In the genomic region with DNA sequence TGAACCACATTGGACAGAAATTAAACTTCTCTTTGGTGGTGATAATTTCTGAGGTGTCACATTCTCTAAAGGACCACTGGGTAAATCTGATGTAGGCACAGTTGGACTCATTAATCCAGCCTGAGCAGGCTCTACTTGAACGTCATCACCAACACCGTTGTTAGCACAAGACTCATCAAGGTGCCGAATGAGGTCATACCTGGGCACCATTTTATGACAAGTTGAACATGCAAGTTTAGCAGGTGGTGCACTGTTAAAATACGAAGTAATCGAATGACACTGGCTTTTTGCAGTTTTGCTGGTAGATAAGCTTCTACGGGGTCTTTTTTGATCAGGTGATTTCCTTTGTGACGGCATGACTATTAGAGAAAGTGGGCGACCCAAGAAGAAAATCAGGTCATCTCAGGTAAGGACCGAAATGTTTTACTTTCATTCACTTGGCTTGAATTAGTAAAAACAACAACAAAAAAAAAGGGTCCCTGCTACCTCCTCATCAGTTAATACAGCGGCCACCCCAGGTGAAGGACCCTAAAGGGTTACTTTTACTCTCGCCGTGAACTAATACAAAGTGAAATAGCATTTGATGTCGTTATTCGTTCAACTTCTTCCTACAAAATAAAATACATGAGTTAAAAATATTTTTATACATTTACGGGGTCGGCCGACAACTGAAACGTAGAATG, we compare ENCODE assay signal across 8 mouse cellular contexts. TPM values are rescaled to one million over a fixed set of nuclear protein-coding genes. Genes with fewer than 3 reads are reported as not detected.
DNase-seq lines count a peak whose midpoint lies in the region; ATAC-seq and TF ChIP-seq lines count a peak whose summit lies in the region.

No protein-coding gene starts in this region.

- TF ChIP-seq CTCF in E14TG2a.4 (conservative IDR thresholded peaks at IDR 0.05; ENCODE audit: low read length): no peak

- peak overlapping the region; percentile 68 for H3K4me2 ChIP-seq in forebrain, embryonic 12.5 days
- H3K4me2 ChIP-seq in liver, embryonic 12.5 days: peak overlapping the region; percentile 78

- ATAC-seq in forebrain, embryonic 12.5 days (ENCODE audit: low FRiP score): peak; percentile 48
- ATAC-seq in liver, embryonic 12.5 days: 0 out of 2 replicates have a peak, but pooled peaks have one; percentile 16

- H3K4me1 ChIP-seq in E14TG2a.4 (replicated peaks; ENCODE audit: low read depth, low read length): peaks cover 24% of the 10 kb centered on the region
- H3K4me1 ChIP-seq in forebrain, embryonic 12.5 days: peaks cover 9% of the 10 kb centered on the region
- H3K4me1 ChIP-seq in liver, embryonic 12.5 days: peaks cover 6% of the 10 kb centered on the region

- H3K4me3 ChIP-seq in E14TG2a.4 (replicated peaks; ENCODE audit: low read length): peak overlapping the region; percentile 82
- H3K4me3 ChIP-seq in forebrain, embryonic 12.5 days (replicated peaks): peak overlapping the region; percentile 64
- H3K4me3 ChIP-seq in liver, embryonic 12.5 days: peak overlapping the region; percentile 75

- peak overlapping the region; percentile 97 for H3K27ac ChIP-seq in forebrain, embryonic 12.5 days
- H3K27ac ChIP-seq in liver, embryonic 12.5 days: peak overlapping the region; percentile 89

- H3K9ac ChIP-seq in forebrain, embryonic 12.5 days: peak overlapping the region; percentile 66
- H3K9ac ChIP-seq in liver, embryonic 12.5 days: peak overlapping the region; percentile 81

- peak; percentile 80 for DNase-seq in heart, adult 11 months
- DNase-seq in heart, postnatal 25 days (ENCODE audit: low spot score): no peak
- DNase-seq in splenic B cell, adult 2 months (ENCODE audit: low read depth, low spot score): peak; percentile 44
- DNase-seq in adrenal gland, postnatal 25 days: no peak
- DNase-seq in urinary bladder, adult 2 months (ENCODE audit: low spot score): no peak

- no peaks in the 10 kb centered on the region for H3K9me3 ChIP-seq in E14TG2a.4 (ENCODE audit: low read length)
- no peaks in the 10 kb centered on the region for H3K9me3 ChIP-seq in forebrain, embryonic 12.5 days
- no peaks in the 10 kb centered on the region for H3K9me3 ChIP-seq in liver, embryonic 12.5 days (replicated peaks)

- no peaks in the 10 kb centered on the region for H3K27me3 ChIP-seq in E14TG2a.4 (ENCODE audit: insufficient read depth, low read length)
- no peaks in the 10 kb centered on the region for H3K27me3 ChIP-seq in forebrain, embryonic 12.5 days
- no peaks in the 10 kb centered on the region for H3K27me3 ChIP-seq in liver, embryonic 12.5 days (replicated peaks)
- no peaks in the 10 kb centered on the region for H3K27me3 ChIP-seq in splenic B cell, adult 2 months (ENCODE audit: control insufficient read depth, insufficient read depth, low read length, poor library complexity, severe bottlenecking)

- intact Hi-C loops in heart, postnatal 25 days (cut with DNase I): loop anchor here (2.0 to 5.0 kb wide), 2 partner anchors 46 to 86 kb away; a partner anchor contains a TSS

- WGBS in forebrain, embryonic 12.5 days: 14% methylated on average over 18 of the region's 18 CpGs
- 10% methylated on average over 18 of the region's 18 CpGs for WGBS in liver, embryonic 12.5 days (ENCODE audit: insufficient replicate concordance)

- H3K36me3 ChIP-seq in E14TG2a.4 (ENCODE audit: insufficient read depth, low read length): peaks cover 51% of the 10 kb centered on the region
- H3K36me3 ChIP-seq in forebrain, embryonic 12.5 days (replicated peaks): peaks cover 41% of the 10 kb centered on the region
- H3K36me3 ChIP-seq in liver, embryonic 12.5 days: peaks cover 43% of the 10 kb centered on the region
- peaks cover 6% of the 10 kb centered on the region for H3K36me3 ChIP-seq in splenic B cell, adult 2 months (ENCODE audit: control insufficient read depth, insufficient read depth, low read length, poor library complexity, severe bottlenecking)

RNA-seq across cellular contexts. Expression of a gene that starts 0.6 kb away (rescaled TPM):
- total RNA-seq in heart, postnatal 25 days (2021): 1 to 10 TPM; 8.4 to 8.8 TPM
- polyA plus RNA-seq in forebrain, embryonic 12.5 days (2016; fragmentation: Nextera tagmentation; extraction: Ambion mirVana): 9.1 and 10.2 TPM in 2 replicates
- 3.1 TPM in 2 replicates for polyA plus RNA-seq in liver, embryonic 12.5 days (2016; fragmentation: Nextera tagmentation; extraction: Ambion mirVana)
- total RNA-seq in adrenal gland, postnatal 25 days (2021): 9.5 and 12.5 TPM in 2 replicates
- polyA plus RNA-seq in urinary bladder, adult 2 months (2012; rRNA removed): 3.7 and 4.4 TPM in 2 replicates

RNA-seq across cellular contexts. Expression of a gene that starts 18.8 kb away (rescaled TPM):
- total RNA-seq in heart, postnatal 25 days (2021): 10 to 100 TPM; 12.2 to 14.7 TPM
- 48.5 and 51.3 TPM in 2 replicates for polyA plus RNA-seq in forebrain, embryonic 12.5 days (2016; fragmentation: Nextera tagmentation; extraction: Ambion mirVana)
- 48.4 and 50.0 TPM in 2 replicates for polyA plus RNA-seq in liver, embryonic 12.5 days (2016; fragmentation: Nextera tagmentation; extraction: Ambion mirVana)
- total RNA-seq in adrenal gland, postnatal 25 days (2021): 23.6 and 36.7 TPM in 2 replicates
- 13.4 and 14.1 TPM in 2 replicates for polyA plus RNA-seq in urinary bladder, adult 2 months (2012; rRNA removed)

RNA-seq across cellular contexts. Expression of a gene that starts 19.1 kb away (rescaled TPM):
- total RNA-seq in heart, postnatal 25 days (2021): 100 to 1,000 TPM; 181 to 187 TPM
- 30.7 and 34.9 TPM in 2 replicates for polyA plus RNA-seq in forebrain, embryonic 12.5 days (2016; fragmentation: Nextera tagmentation; extraction: Ambion mirVana)
- polyA plus RNA-seq in liver, embryonic 12.5 days (2016; fragmentation: Nextera tagmentation; extraction: Ambion mirVana): 37.1 and 43.1 TPM in 2 replicates
- 72.1 and 75.4 TPM in 2 replicates for total RNA-seq in adrenal gland, postnatal 25 days (2021)
- polyA plus RNA-seq in urinary bladder, adult 2 months (2012; rRNA removed): 68.9 and 85.7 TPM in 2 replicates

Comparison
In these comparisons a context has a peak if more than half of its experiments do, and no peak if none do; other contexts are left out.
1. DNase-seq: peak in heart, adult 11 months (single experiment) and splenic B cell, adult 2 months (single experiment); none in heart, postnatal 25 days (single experiment), adrenal gland, postnatal 25 days (single experiment) and urinary bladder, adult 2 months (single experiment).
2. Peak in every context shown above with its lines, with median percentiles within 50 percentile points of each other: H3K4me3 ChIP-seq.